Mouse (Mus musculus) telencephalon, adult 2 months (tissue): Measurements from ENCODE around the gene Mta3.

Experiments
- DNase-seq: peaks from one replicate; pipeline ENCODE4 v3.0.0-alpha.2; 2011; ENCODE audit warnings: low read depth, low spot score

The Mta3 gene

DNA sequence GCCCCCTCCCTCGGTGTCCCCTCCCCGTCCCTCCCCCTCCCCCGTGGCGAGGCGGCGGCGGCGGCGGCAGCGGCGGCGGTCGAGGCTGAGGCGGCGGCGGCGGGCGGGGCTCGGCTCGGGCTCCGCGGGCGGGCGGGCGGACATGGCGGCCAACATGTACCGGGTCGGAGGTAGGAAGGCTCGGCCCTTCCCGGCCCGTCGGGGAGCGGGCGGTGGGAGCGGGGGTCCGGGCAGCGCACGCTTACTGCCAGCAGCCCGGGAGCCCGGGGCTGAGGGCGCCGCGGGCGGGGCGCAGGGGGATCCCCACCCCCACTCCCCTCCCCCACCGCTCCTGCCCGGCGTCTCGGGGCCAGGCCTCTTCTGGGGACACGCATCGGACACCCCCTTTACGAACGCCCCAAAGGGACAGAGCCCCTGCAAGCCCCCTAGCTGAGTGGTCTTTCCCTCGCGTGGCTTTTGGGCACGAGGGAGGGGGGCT lies at the start of gene Mta3:
Mta3 (plus strand) TSS at position 48 of the 478 bp plus-strand sequence.
- no peak for DNase-seq

GRCm38 (mm10) chr17:83657375-83657774 lies 48.6 kb upstream of the Mta3 start:
- no peak for DNase-seq

DNA sequence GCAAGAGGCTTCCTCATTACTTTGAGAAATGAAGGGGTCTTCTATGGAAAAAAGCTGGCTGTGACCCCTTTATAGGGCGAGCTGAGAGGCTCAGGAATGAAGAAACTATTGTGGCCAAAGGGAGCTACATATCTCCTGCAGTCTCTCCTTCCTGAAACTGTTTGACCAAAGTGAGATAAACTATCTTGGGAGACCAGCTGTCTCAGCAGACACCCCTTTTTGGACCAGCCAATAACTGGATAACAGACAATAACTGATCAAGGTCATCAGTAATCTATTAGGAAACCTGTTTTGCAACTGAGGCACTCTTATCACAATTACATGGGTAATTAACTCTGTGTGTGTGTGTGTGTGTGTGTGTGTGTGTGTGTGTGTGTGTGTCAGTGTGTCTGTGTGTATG lies 47.0 kb upstream of the Mta3 start:
- DNase-seq: no peak

- no peak for DNase-seq
Measured at GRCm38 (mm10) chr17:83664761-83665160, 41.2 kb upstream of the Mta3 start.

- DNase-seq: no peak
Measured at GRCm38 (mm10) chr17:83666597-83667287, 39.2 kb upstream of the Mta3 start.

DNA sequence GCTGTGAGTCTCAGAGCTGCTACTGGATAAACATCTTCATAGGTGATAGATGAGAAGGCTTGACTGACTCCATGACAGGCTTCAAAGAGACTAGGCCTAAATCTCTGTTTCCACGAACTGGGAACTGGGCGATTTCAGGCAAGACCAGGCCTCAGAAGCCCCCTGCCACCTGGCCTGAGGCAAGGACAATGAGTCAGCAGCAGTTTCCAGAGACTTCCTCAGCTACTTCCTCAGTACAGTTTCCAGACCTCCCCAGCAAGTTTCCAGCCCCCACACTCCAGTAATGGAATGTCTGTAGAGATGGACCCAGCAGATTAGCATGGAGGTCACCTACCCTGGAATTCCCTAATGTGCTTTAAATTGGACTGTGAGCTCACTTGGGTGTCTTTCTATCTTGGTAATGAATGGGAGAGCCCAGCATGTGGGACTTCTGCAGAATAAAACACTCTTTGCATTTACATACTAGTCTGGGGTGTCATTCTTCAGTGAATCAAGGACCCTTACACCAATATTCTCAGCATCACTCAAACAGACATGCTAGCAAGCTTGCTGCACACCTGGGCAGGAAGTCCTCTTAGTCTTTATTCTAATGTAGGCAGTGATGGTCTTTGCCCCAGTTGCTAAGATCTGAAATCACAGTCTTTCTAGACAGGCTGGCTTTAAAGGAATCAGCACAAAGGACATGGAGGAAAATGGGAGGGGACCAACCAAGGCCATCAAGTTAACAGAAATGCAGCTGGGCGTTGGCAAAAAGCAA lies 37.9 kb upstream of the Mta3 start:
- no peak for DNase-seq

DNA sequence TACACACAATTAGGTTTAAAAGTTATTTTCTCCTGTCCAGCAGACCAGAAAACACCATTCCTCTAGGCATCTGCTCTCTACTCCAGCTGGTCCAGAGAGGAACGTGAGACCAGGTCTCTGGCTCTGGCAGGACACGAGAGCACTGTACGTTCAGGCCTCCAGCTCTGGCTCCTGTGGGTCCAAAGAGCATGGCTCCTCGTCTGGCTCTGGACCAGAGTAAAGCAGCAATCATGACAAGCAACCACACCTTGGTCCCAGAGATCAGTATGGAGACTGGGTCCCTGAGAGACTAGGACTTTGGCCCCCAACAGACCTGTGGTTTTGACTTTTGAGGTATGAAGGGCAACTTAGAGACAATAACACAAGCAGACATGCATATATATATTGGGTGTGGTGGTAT lies 33.3 kb upstream of the Mta3 start:
- DNase-seq: no peak

GRCm38 (mm10) chr17:83677370-83677769 lies 28.6 kb upstream of the Mta3 start:
- DNase-seq: no peak

DNA sequence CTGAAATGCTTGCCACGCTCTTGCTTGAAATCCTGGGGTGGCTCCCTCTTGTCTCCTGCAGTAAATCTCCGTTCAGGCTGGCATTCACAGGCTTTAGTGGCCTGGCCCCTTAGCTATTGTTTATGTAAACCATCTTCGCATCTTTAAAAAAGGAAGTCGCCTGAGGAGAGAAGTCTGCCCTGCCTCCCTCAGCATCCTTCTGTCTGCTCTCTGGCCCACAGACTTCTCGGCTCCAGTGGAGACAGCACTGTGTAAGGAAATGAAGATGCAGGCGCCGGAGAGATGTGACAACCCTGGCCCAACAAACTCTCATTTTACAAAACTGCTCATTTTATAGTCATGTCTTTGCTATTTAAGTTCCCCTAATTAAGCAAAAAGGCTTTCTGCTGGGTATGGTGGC lies 24.0 kb upstream of the Mta3 start:
- no peak for DNase-seq

GRCm38 (mm10) chr17:83684475-83684874 lies 21.5 kb upstream of the Mta3 start:
- no peak for DNase-seq

DNA sequence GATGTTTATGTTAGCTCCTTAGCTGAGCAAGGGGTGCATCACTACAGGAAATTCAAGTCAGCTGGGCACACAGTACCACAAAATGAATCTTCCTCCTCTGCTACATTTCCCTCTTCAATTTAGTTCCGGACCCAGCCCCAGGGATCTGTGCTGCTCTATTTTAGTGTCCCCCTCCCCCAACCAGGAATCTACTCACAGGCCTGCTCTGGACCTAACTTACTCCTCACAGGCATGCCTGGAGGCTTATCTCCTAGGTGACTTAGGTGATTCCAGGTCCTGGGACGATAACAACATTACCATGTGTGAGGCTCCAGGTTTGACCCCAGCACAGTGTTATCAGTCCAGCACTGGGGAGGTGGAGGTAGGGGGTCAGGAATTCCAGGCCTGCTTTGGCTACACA lies 15.5 kb upstream of the Mta3 start:
- DNase-seq: no peak

- no peak for DNase-seq
Measured at GRCm38 (mm10) chr17:83691379-83691778, 14.6 kb upstream of the Mta3 start.

DNA sequence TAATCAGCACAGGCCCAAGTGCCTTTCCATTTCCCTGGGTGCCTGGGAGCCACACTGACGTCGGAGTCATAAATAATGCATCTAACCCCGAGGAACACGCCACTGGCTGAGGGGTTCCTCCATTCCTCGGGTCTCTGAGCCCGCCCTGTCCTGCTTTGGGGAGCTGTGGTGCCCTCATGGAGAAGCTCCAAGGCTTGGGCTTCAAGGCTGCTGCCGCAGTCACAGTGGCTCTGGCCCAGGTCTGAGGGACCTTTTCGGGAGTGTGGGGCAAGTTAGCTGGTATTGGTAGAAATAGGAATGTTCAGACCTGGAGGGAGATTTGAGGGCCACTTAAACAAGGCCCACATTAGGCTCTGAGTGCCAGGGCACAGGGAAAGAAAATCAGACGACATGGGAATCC lies 12.0 kb upstream of the Mta3 start:
- no peak for DNase-seq

DNA sequence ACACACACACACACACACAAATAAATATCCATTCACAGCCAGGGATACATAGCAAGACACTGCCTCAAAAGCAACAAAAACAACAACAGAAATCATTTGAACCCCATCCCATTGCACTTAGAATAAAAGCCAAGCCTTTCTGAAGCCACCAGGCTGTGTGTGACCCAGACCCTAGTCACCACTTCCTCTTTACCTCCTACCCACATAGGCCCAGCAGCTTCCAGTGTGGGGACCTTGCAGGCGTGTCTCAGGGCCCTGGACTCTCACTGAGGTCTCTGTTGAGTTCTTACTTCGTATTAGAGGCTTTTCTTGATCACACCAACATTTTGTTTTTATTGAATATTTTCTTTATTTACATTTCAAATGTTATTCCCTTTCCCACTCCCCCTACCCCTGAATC lies 10.2 kb upstream of the Mta3 start:
- no peak for DNase-seq

DNA sequence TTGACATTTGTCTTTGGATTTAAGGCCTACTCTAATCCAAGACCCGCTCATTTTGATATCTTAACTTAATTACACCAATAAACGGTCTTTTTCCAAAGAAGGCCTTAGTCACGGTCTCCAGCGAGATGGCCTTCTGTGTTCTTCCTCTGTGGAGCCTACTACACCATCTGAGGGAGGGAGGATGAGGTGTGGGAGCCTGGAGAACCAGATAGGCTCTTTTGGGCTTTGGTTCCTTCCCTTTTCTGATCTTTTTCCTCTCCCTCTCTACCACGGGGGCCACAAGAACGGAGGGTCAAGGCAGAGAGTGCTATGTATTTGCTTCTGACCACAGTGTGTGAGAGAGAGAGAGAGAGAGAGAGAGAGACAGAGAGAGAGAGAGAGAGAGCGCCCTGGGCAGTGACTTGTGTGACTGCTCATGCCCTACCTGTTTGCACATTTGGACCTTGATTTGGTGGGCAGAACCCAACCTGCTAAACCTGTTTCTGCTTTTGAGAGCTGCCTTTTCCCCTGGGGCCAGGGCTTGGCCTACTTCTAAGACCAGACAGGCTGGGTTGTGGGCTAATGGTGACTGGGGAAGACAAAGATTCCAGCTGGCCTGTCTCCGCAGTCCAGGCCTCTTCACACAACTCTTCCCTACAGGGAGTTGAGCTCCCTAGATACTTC lies 6.8 kb upstream of the Mta3 start:
- DNase-seq: no peak

DNA sequence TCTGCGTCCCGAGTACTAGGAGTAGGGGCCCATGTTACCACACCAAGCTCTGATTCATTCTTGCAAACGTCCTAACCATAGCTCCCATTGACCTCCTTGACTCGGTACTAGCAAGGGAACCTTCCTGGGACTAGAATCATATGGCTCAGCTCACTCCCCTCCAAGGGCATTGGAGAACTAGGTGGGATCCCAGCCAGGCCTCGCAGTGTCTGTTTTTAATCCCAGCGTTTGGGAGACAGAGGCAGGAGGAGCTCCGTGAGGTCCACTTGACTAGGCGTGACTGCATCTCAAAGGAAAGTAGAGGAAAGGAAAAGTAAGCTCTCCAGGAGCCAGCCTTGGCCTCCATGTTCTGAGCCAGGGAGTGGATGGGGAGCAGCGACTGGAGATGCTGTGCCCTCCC lies 5.8 kb upstream of the Mta3 start:
- DNase-seq: no peak

DNA sequence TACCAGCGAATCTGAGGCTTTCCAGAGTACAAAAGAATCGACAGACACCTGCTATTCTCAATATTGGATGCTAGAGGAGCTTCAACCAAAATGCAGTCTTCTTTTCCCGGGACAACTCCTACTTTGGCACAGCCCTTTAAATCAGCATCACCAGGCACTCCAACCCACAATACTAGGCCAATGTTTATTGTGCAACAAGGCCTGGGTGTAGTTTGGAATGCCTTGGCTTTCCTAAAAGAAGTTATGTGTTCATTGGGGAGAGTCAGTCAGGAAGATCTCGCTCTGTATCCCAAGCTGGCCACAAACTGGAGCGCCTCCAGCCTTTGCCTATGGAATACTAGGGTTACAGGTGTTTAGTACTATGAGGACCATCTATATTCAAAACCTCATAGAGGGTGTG lies 1.5 kb upstream of the Mta3 start:
- no peak for DNase-seq

DNA sequence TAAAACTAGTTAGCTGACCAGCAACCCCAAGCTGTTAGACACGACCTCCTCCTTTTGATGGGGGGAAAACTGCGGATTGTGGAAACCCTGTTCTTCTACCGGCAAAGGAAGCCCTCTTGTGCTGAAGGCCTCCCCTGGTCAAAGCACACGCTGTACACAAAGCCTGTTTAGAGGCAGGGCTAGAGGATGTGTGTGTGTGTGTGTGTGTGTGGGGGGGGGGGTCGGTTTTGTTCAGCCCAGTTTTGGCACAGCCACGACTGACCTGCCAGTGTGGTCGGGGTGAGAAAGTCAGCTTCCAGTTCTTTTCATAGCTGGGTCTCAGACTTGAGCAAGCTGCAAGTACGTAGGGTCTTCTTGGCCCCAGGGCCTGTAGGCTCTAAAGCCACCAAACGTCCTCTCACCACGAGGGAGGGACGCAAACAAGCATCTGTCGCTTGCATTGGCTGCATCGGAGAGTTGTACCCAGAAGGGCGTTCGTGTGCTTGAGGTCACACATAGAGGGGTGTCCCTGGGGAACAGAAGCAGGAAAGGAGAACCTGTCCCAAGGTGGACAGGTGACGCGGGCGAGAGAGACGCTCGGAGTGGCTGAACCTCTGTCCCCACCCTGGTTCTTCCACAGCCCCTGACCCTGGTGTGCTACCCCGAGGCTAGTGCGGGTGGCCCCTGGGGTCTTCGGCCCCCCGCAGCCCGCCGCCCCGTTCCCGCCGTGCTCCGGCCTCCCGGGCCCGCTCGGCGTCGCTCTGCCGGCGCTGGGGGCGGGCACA lies 429 bp upstream of the Mta3 start:
- DNase-seq: no peak

GRCm38 (mm10) chr17:83706594-83707126 lies 697 bp downstream of the Mta3 start:
- no peak for DNase-seq

DNA sequence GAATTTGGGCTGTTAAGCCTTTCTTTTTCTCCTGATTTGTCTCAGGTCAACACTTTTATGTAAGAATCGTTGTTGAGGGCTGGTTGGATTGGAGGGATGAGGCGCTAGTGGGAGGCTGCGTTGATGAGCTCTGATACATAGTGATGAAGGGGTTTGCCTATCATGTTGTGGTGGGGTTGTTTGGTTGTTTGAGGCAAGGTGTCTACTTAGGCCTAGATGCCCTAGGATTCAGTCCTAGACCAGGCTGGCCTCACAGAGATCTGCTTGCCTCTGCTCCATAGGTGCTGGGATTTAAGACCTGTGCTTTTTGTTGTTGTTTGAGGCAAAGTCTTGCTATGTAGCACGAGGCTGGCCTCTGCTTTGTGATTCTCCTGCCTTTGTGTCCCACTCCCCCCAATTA lies 1.4 kb downstream of the Mta3 start:
- no peak for DNase-seq

DNA sequence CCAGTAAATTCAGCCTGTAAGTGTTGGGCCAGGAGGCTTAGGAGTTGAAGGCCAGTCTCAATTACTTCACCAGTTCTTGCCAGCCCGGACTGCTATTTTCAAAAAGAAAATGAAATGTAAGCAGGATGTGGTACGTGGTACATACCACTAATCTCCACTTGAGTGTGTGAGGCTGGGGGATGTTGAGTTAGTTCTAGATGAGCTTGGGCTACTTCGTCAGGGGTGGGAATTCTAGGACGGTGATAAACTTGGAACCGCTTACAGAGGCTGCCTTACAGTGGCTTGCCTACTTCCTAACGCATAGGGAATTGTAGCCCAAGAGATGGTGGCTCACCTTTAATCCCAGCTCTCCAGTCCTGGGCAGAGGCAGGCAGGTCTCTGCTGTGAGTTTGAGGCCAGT lies 1.9 kb downstream of the Mta3 start:
- no peak for DNase-seq

- DNase-seq: no peak
Measured at GRCm38 (mm10) chr17:83708256-83708655, 2.3 kb downstream of the Mta3 start.
